Mouse (Mus musculus) kidney, postnatal 14 days (tissue): ENCODE measurements around the gene Coa3.

Experiments
- DNase-seq: peaks from one replicate; pipeline ENCODE4 v3.0.0; 2022; ENCODE audit warnings: mixed read lengths

Coa3 gene

GRCm38 (mm10) chr11:101248258-101248994 is 30.5 kb downstream of the Coa3 start:
- peak; percentile 87 for DNase-seq

- no peak for DNase-seq
Measured at GRCm38 (mm10) chr11:101247521-101248030, 31.3 kb downstream of the Coa3 start.

GRCm38 (mm10) chr11:101246702-101247012 is 32.3 kb downstream of the Coa3 start:
- DNase-seq: no peak

- peak; percentile 81 for DNase-seq
Measured at GRCm38 (mm10) chr11:101245855-101246701, 32.8 kb downstream of the Coa3 start, which contains the start of gene Ramp2. Gene Ramp2, plus strand, starts transcription at chr11:101246028.

- peak; percentile 74 for DNase-seq
Measured at GRCm38 (mm10) chr11:101245071-101245470, 33.8 kb downstream of the Coa3 start.

GRCm38 (mm10) chr11:101238071-101238647 is 40.8 kb downstream of the Coa3 start:
- peak; percentile 32 for DNase-seq

GRCm38 (mm10) chr11:101236782-101237181 is 42.1 kb downstream of the Coa3 start:
- DNase-seq: no peak

- no peak for DNase-seq
Measured at GRCm38 (mm10) chr11:101235429-101235828, 43.5 kb downstream of the Coa3 start.

- DNase-seq: no peak
Measured at GRCm38 (mm10) chr11:101234124-101234523, 44.8 kb downstream of the Coa3 start.

GRCm38 (mm10) chr11:101233240-101233639 is 45.7 kb downstream of the Coa3 start:
- DNase-seq: no peak

GRCm38 (mm10) chr11:101232010-101232839 is 46.7 kb downstream of the Coa3 start:
- peak; percentile 71 for DNase-seq

GRCm38 (mm10) chr11:101230991-101231871 is 47.7 kb downstream of the Coa3 start:
- DNase-seq: peak; percentile 85

GRCm38 (mm10) chr11:101230526-101230925 is 48.4 kb downstream of the Coa3 start:
- no peak for DNase-seq

GRCm38 (mm10) chr11:101230061-101230511 is 48.8 kb downstream of the Coa3 start:
- peak; percentile 42 for DNase-seq

- DNase-seq: peak; percentile 45
Measured at GRCm38 (mm10) chr11:101229361-101229900, 49.5 kb downstream of the Coa3 start.
